Mouse (Mus musculus): ENCODE results near the gene Fpr-rs3.

Fpr-rs3 gene

DNA sequence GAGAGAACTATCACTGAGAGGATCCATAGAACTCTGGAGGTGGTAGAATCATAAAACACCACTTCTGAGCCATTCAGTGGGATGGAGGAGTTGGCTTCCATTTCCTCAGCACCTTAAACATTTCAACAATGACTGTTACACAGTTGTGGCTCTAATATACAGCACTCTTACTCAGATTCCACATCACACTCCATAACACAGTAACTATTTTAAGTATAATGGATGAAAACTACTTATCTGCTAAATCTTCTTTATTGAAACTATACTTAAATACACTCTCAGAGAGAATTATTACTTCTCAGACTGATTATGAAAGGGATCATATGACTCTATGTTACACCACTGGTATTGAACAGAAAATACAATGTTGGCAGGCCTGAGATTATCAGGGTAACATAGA lies at the start of gene Fpr-rs3:
Gene Fpr-rs3 (minus strand): TSS at position 101 of the 400 bp plus-strand sequence.
- no peak for DNase-seq

DNA sequence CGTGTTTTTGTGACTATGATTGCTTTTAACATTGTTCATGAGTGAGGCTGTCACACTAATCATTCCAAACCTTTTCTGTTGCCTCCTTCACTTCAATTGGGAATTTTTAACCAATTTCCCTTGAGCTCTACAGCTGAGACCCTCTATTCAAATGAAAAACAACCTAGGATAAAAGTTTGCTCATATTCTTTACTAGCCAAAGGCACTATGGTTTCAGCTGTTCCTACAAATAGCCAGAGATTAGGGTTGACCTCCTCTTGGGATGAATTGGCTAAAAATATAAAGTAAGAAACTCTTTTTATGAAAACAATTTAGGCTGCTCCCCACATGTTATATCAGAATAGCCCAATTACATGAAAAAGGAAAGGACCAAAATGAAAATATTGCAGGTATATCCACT lies 28.4 kb downstream of the Fpr-rs3 start, which contains the start of gene Vmn2r110:
Gene Vmn2r110 (minus strand): TSS at position 101 of the 400 bp plus-strand sequence.
- DNase-seq: no peak

Measured in kidney, adult 9 months (tissue).